ENCODE assay signal across 12 mouse cellular contexts in genomic region chr12:75845070-75845469, GRCm38 (mm10).
"Had no signal": no experiment of that assay in that cellular context is flagged by ENCODE, and none has a peak within 500 bp of the region (broad histone marks: within the 10 kb centered on the region; RNA-seq: fewer than 3 reads in every experiment).

No protein-coding gene starts in this region.

- H3K9ac ChIP-seq: kidney, embryonic 15.5 days; liver, embryonic 15.5 days; midbrain, embryonic 13.5 days had no signal

- H3K36me3 ChIP-seq: kidney, embryonic 15.5 days; liver, embryonic 15.5 days; midbrain, embryonic 13.5 days had no signal

- H3K4me2 ChIP-seq: kidney, embryonic 15.5 days; liver, embryonic 11.5 days; liver, embryonic 15.5 days; midbrain, embryonic 13.5 days had no signal

- H3K4me3 ChIP-seq: kidney, embryonic 15.5 days; left cerebral cortex, adult 2 months; limb, embryonic 10.5 days; liver, embryonic 15.5 days; midbrain, embryonic 13.5 days had no signal

- H3K27ac ChIP-seq: kidney, embryonic 15.5 days; left cerebral cortex, adult 2 months; limb, embryonic 10.5 days; liver, embryonic 15.5 days; midbrain, embryonic 13.5 days; stomach, postnatal 0 days had no signal

- H3K9me3 ChIP-seq: kidney, embryonic 15.5 days; limb, embryonic 10.5 days; liver, embryonic 15.5 days; midbrain, embryonic 13.5 days had no signal

- H3K27me3 ChIP-seq: kidney, embryonic 15.5 days; liver, embryonic 15.5 days; midbrain, embryonic 13.5 days had no signal

- H3K4me1 ChIP-seq: liver, embryonic 15.5 days had no signal

- ATAC-seq: midbrain, embryonic 13.5 days had no signal

- DNase-seq: kidney, postnatal 25 days; lung, postnatal 36 days; right cerebral cortex, adult 18-20 months; right cerebral cortex, postnatal 25 days; thymus, postnatal 4 days had no signal
